Mouse (Mus musculus) Muller cell, postnatal 12 days (primary cell): ENCODE results near the gene 4931409K22Rik.

Source experiments
- DNase-seq: peaks from one replicate; pipeline ENCODE4 v3.0.0-alpha.2; 2015; ENCODE audit errors: inconsistent ontology term

The 4931409K22Rik gene

GRCm38 (mm10) chr5:24499113-24499512, 57.5 kb downstream of the 4931409K22Rik start:
- no peak for DNase-seq

GRCm38 (mm10) chr5:24497526-24497925, 59.1 kb downstream of the 4931409K22Rik start:
- peak; percentile 54 for DNase-seq

- no peak for DNase-seq
These were observed 59.9 kb downstream of the 4931409K22Rik start for GRCm38 (mm10) chr5:24496756-24497155.

GRCm38 (mm10) chr5:24495019-24495418, 61.6 kb downstream of the 4931409K22Rik start:
- DNase-seq = no peak
